Mouse (Mus musculus): ENCODE measurements around the gene Rnf225.

- TF ChIP-seq POLR2A (IDR thresholded peaks at IDR 0.05; ENCODE audit: borderline replicate concordance, extremely low read depth, low read depth, low read length) (peak; percentile 67; the same call in 1 of the 2 replicates), CTCF (IDR thresholded peaks at IDR 0.05; ENCODE audit: insufficient read depth, low read length) (no peak)
These were observed 46.1 kb upstream of the Rnf225 start, which contains the start of gene Zfp128 for GRCm38 (mm10) chr7:12880911-12881660.

Data from lung, adult 2 months (tissue).